Mouse (Mus musculus) midbrain, embryonic 16.5 days (tissue): ENCODE measurements around the gene Hspb6. TPM values are rescaled to one million over a fixed set of nuclear protein-coding genes. Genes with fewer than 3 reads are reported as not detected.

Experiments
- ATAC-seq: fragments of 200-750 bp; cut with Nextera tagmentation; 2 replicates; pipeline ENCODE4 v1.8.0; 2017; ENCODE audit warnings: moderate TSS enrichment
- H3K27ac ChIP-seq: fragments of 300-500 bp; sonication (generic); 2 replicates; pipeline ENCODE4 v1.5.1; 2014; ENCODE audit warnings: mild to moderate bottlenecking, low read length, mixed read lengths
- H3K27me3 ChIP-seq: fragments of 300-500 bp; sonication (generic); 2 replicates; pipeline ENCODE4 v1.6.1; 2014; ENCODE audit warnings: low read depth, low read length, mixed read lengths; ENCODE audit not compliant: control insufficient read depth, insufficient read depth
- H3K36me3 ChIP-seq: fragments of 300-500 bp; sonication (generic); 2 replicates; pipeline ENCODE4 v1.6.1; 2014; ENCODE audit warnings: mild to moderate bottlenecking, low read length, moderate library complexity, mixed read lengths; ENCODE audit not compliant: control insufficient read depth, insufficient read depth
- H3K4me1 ChIP-seq: fragments of 300-500 bp; sonication (generic); 2 replicates; pipeline ENCODE4 v1.6.1; 2014; ENCODE audit warnings: mild to moderate bottlenecking, low read length, mixed read lengths; ENCODE audit not compliant: control insufficient read depth, insufficient read depth
- H3K4me2 ChIP-seq: fragments of 300-500 bp; sonication (generic); 2 replicates; pipeline ENCODE4 v1.6.1; 2014; ENCODE audit warnings: mild to moderate bottlenecking, low read length, mixed read lengths
- H3K4me3 ChIP-seq: fragments of 300-500 bp; sonication (generic); 2 replicates; pipeline ENCODE4 v1.5.1; 2014; ENCODE audit warnings: low read depth, mild to moderate bottlenecking, low read length, moderate library complexity, mixed read lengths
- H3K9ac ChIP-seq: fragments of 300-500 bp; sonication (generic); 2 replicates; pipeline ENCODE4 v1.6.1; 2014; ENCODE audit warnings: low read depth, low read length, mixed read lengths
- H3K9me3 ChIP-seq: fragments of 300-500 bp; sonication (generic); replicated peaks from 2 replicates; pipeline ENCODE4 v1.6.1; 2014; ENCODE audit warnings: mild to moderate bottlenecking, low read length, mixed read lengths; ENCODE audit not compliant: control insufficient read depth, poor library complexity, severe bottlenecking
- WGBS: fragments of 180-500 bp; shearing (Covaris S2); extraction: QIAGEN DNeasy Blood & Tissue Kit; methylation state at CpG from one replicate; pipeline ENCODE4 v1.1.7; 2014; 5-methylcytosine and 5-hydroxymethylcytosine counted together
- polyA plus RNA-seq: library from polyadenylated mRNA; unstranded; fragments of >200 nt; fragmentation: Nextera tagmentation; extraction: Ambion mirVana; gene quantifications from 2 replicates; pipeline ENCODE4 v1.2.1, GENCODE M21; 2015

The Hspb6 gene
- polyA plus RNA-seq, 1 experiment from 2014 or later, result 11.2 TPM

- no peaks in the 10 kb centered on the region for H3K27me3 ChIP-seq
- ATAC-seq, result no peak
- H3K4me1 ChIP-seq, result peaks cover 4% of the 10 kb centered on the region; the same call in 1 of the 2 replicates
- no peak overlapping the region for H3K4me2 ChIP-seq
- no peaks in the 10 kb centered on the region for H3K36me3 ChIP-seq
- WGBS, result 86% methylated on average over 5 of the region's 5 CpGs
- no peak overlapping the region for H3K9ac ChIP-seq
- no peak overlapping the region for H3K4me3 ChIP-seq
- H3K27ac ChIP-seq, result no peak overlapping the region
- no peaks in the 10 kb centered on the region for H3K9me3 ChIP-seq
Observed at GRCm38 (mm10) chr7:30596093-30596492, 44.1 kb downstream of the Hspb6 start.

- Histone ChIP-seq H3K4me2 (no peak overlapping the region), H3K27me3 (no peaks in the 10 kb centered on the region), H3K9ac (no peak overlapping the region), H3K36me3 (no peaks in the 10 kb centered on the region), H3K27ac (no peak overlapping the region), H3K9me3 (no peaks in the 10 kb centered on the region), H3K4me1 (peaks cover 4% of the 10 kb centered on the region; the same call in 1 of the 2 replicates), H3K4me3 (no peak overlapping the region)
- 69% methylated on average over 5 of the region's 5 CpGs for WGBS
- ATAC-seq, result no peak
Observed at GRCm38 (mm10) chr7:30596811-30597210, 44.8 kb downstream of the Hspb6 start.

GRCm38 (mm10) chr7:30598786-30599185, 46.8 kb downstream of the Hspb6 start, which contains the start of gene Zbtb32:
Gene Zbtb32, minus strand, starts transcription at chr7:30598909.
- ATAC-seq, result no peak
- Histone ChIP-seq H3K9me3 (no peaks in the 10 kb centered on the region), H3K4me1 (peaks cover 4% of the 10 kb centered on the region; the same call in 1 of the 2 replicates), H3K27me3 (no peaks in the 10 kb centered on the region), H3K4me3 (no peak within 1 kb of the TSS), H3K9ac (no peak within 1 kb of the TSS), H3K4me2 (peak within 1 kb of the TSS; percentile 32), H3K36me3 (no peaks in the 10 kb centered on the region), H3K27ac (no peak within 1 kb of the TSS)
- WGBS, result 95% methylated on average over 12 of the region's 12 CpGs

- Histone ChIP-seq H3K4me3 (no peak overlapping the region), H3K9ac (no peak overlapping the region), H3K9me3 (no peaks in the 10 kb centered on the region), H3K36me3 (no peaks in the 10 kb centered on the region), H3K27me3 (no peaks in the 10 kb centered on the region), H3K27ac (no peak overlapping the region), H3K4me1 (peaks cover 4% of the 10 kb centered on the region; the same call in 1 of the 2 replicates), H3K4me2 (peak overlapping the region; percentile 32)
- peak; percentile 98 for ATAC-seq
- under 1% methylated on average over 16 of the region's 16 CpGs for WGBS
Observed at GRCm38 (mm10) chr7:30599933-30600353, 48.0 kb downstream of the Hspb6 start.

GRCm38 (mm10) chr7:30600651-30601050, 48.7 kb downstream of the Hspb6 start:
- no peak overlapping the region for H3K4me3 ChIP-seq
- no peaks in the 10 kb centered on the region for H3K9me3 ChIP-seq
- H3K4me1 ChIP-seq, result peaks cover 4% of the 10 kb centered on the region; the same call in 1 of the 2 replicates
- H3K9ac ChIP-seq, result no peak overlapping the region
- 76% methylated on average over 7 of the region's 7 CpGs for WGBS
- H3K36me3 ChIP-seq, result no peaks in the 10 kb centered on the region
- H3K27ac ChIP-seq, result no peak overlapping the region
- no peak; the same call in 1 of the 2 replicates for ATAC-seq
- no peaks in the 10 kb centered on the region for H3K27me3 ChIP-seq
- no peak overlapping the region; the same call in 1 of the 2 replicates for H3K4me2 ChIP-seq

- no peak overlapping the region for H3K4me2 ChIP-seq
- no peak overlapping the region for H3K9ac ChIP-seq
- ATAC-seq, result no peak
- 55% methylated on average over 3 of the region's 3 CpGs for WGBS
- H3K36me3 ChIP-seq, result no peaks in the 10 kb centered on the region
- H3K9me3 ChIP-seq, result no peaks in the 10 kb centered on the region
- no peak overlapping the region for H3K4me3 ChIP-seq
- no peaks in the 10 kb centered on the region for H3K27me3 ChIP-seq
- H3K4me1 ChIP-seq, result peaks cover 4% of the 10 kb centered on the region; the same call in 1 of the 2 replicates
- H3K27ac ChIP-seq, result no peak overlapping the region
Observed at GRCm38 (mm10) chr7:30602583-30602982, 50.6 kb downstream of the Hspb6 start.

- Histone ChIP-seq H3K9ac (no peak overlapping the region), H3K27me3 (no peaks in the 10 kb centered on the region), H3K9me3 (no peaks in the 10 kb centered on the region), H3K4me2 (no peak overlapping the region), H3K27ac (no peak overlapping the region), H3K36me3 (no peaks in the 10 kb centered on the region), H3K4me1 (peaks cover 4% of the 10 kb centered on the region; the same call in 1 of the 2 replicates), H3K4me3 (no peak overlapping the region)
- 54% methylated on average over 8 of the region's 8 CpGs for WGBS
- ATAC-seq, result no peak
Observed at GRCm38 (mm10) chr7:30604424-30604823, 52.4 kb downstream of the Hspb6 start.

GRCm38 (mm10) chr7:30604944-30605343, 53.0 kb downstream of the Hspb6 start:
- no peak for ATAC-seq
- H3K27me3 ChIP-seq, result no peaks in the 10 kb centered on the region
- no peak overlapping the region for H3K4me2 ChIP-seq
- no peaks in the 10 kb centered on the region for H3K4me1 ChIP-seq
- no peaks in the 10 kb centered on the region for H3K36me3 ChIP-seq
- H3K9ac ChIP-seq, result no peak overlapping the region
- H3K9me3 ChIP-seq, result no peaks in the 10 kb centered on the region
- WGBS, result 81% methylated on average over 8 of the region's 8 CpGs
- H3K27ac ChIP-seq, result no peak overlapping the region
- H3K4me3 ChIP-seq, result no peak overlapping the region
